Mouse (Mus musculus): ENCODE data around the gene Gm45713.

DNA sequence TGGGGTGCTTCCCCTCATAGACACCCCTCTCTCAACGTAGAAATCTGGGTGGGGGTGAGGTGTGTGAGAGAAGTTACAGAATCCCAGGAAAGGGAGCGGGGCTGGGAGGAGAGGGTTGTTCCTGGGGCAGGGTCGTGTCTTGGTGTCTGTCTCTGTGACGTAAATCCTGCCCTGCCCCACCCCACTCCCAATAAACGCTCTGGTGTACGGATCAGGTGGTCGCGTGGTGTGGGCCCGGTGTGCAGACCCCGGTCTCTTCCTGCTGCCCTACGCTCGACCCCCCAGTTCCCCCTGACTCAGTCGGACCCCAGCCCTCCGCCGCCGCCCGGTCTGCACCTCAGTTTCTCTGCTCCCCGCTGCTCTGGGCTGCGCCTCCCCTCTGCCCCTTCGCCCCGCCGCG, 39.9 kb upstream of the Gm45713 start:
- no peak for TF ChIP-seq GATA1 (IDR thresholded peaks at IDR 0.05; ENCODE audit: borderline replicate concordance, low read length)
- TF ChIP-seq FLI1 (IDR thresholded peaks at IDR 0.05; ENCODE audit: low read length) = no peak

Data from megakaryocyte, embryonic 14.5 days (primary cell).